In the genomic region with DNA sequence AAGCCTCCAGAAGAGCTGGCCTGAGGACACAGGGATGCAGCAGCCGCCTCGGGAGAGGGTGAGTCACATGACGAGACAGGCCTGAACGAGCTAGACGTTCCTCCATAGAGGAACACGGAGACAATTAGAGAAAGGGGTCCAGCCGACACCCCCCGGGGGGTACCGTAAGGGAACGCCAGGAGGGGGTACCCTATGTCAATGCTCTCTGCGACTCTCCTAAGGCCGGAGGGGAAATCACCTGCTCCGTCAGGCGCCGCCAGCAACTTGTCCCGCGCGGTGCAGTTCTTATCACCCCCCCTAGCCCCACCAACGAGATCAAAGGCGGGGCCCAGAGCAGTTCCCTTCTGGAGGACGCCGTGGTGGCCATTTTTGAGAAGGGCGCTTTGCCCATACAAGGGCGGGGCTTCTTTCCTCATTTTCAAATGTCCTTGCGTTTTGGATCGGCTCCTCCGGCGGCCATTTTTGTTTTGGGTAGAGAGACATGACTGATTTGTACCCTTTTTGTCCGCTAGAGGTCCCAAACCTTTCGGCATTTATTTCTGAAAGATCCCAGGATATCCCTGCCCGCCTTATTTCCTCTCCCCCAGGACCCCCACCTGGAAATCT, we compare ENCODE assay signal across 8 mouse cellular contexts. TPM values are rescaled to one million over a fixed set of nuclear protein-coding genes. Genes with fewer than 3 reads are reported as not detected.
DNase-seq lines count a peak whose midpoint lies in the region; ATAC-seq and TF ChIP-seq lines count a peak whose summit lies in the region.

A gene (minus strand): TSS at position 372 of the 606 bp plus-strand sequence.

- H3K27me3 ChIP-seq in embryonic facial prominence, embryonic 15.5 days, result no peaks in the 10 kb centered on the region
- H3K27me3 ChIP-seq in limb, embryonic 14.5 days (ENCODE audit: control insufficient read depth, insufficient read depth, low read length), result no peaks in the 10 kb centered on the region
- H3K27me3 ChIP-seq in midbrain, postnatal 0 days (ENCODE audit: insufficient read depth, low read length), result no peaks in the 10 kb centered on the region

- TF ChIP-seq CTCF in bone marrow, adult 2 months (IDR thresholded peaks at IDR 0.05; ENCODE audit: control insufficient read depth, insufficient read depth, low read length), result peak; percentile 11; the same call in 1 of the 2 replicates
- TF ChIP-seq CTCF in midbrain, postnatal 0 days (IDR thresholded peaks at IDR 0.05), result peak; percentile 82

- H3K4me1 ChIP-seq in bone marrow, adult 2 months (ENCODE audit: control insufficient read depth, insufficient read depth, low read length), result peaks cover 3% of the 10 kb centered on the region; the same call in 1 of the 2 replicates
- peaks cover 15% of the 10 kb centered on the region for H3K4me1 ChIP-seq in embryonic facial prominence, embryonic 15.5 days
- H3K4me1 ChIP-seq in limb, embryonic 14.5 days (ENCODE audit: control insufficient read depth, insufficient read depth, low read length), result peaks cover 12% of the 10 kb centered on the region; the same call in 1 of the 2 replicates
- peaks cover 14% of the 10 kb centered on the region for H3K4me1 ChIP-seq in midbrain, postnatal 0 days (ENCODE audit: insufficient read depth, low read length)

- peak; percentile 99 for DNase-seq in 416B (ENCODE audit: low read depth)
- peak; percentile 99 for DNase-seq in heart, adult 8-10 months (ENCODE audit: low spot score)
- peak; percentile 99 for DNase-seq in kidney, adult 9 months
- peak; percentile 97 for DNase-seq in limb, embryonic 14.5 days (ENCODE audit: low spot score)
- DNase-seq in midbrain, postnatal 0 days (ENCODE audit: low spot score), result peak; percentile 97
- DNase-seq in spleen, postnatal 14 days (ENCODE audit: low spot score in 2 of 2), result peak; percentile 97 to 99

- H3K27ac ChIP-seq in bone marrow, adult 2 months (ENCODE audit: control insufficient read depth, insufficient read depth, low read depth, low read length, poor library complexity), result peak within 1 kb of the TSS; percentile 97
- peak within 1 kb of the TSS; percentile 48 for H3K27ac ChIP-seq in embryonic facial prominence, embryonic 15.5 days (replicated peaks)
- H3K27ac ChIP-seq in limb, embryonic 14.5 days (replicated peaks; ENCODE audit: low read depth, low read length), result 0 out of 2 replicates have a peak within 1 kb of the TSS, but pooled peaks have one; percentile 10
- H3K27ac ChIP-seq in midbrain, postnatal 0 days (ENCODE audit: low read depth, low read length), result peak within 1 kb of the TSS; percentile 85

- H3K4me2 ChIP-seq in embryonic facial prominence, embryonic 15.5 days (replicated peaks), result peak within 1 kb of the TSS; percentile 74
- peak within 1 kb of the TSS; percentile 76 for H3K4me2 ChIP-seq in limb, embryonic 14.5 days (replicated peaks; ENCODE audit: low read depth, low read length, severe bottlenecking)
- peak within 1 kb of the TSS; percentile 85 for H3K4me2 ChIP-seq in midbrain, postnatal 0 days (ENCODE audit: low read depth, low read length, poor library complexity, severe bottlenecking)

- peak; percentile 54; the same call in 1 of the 2 replicates for TF ChIP-seq POLR2A in bone marrow, adult 2 months (IDR thresholded peaks at IDR 0.05; ENCODE audit: borderline replicate concordance, control insufficient read depth, low read depth, low read length)
- TF ChIP-seq POLR2A in limb, embryonic 14.5 days (IDR thresholded peaks at IDR 0.05; ENCODE audit: borderline replicate concordance, extremely low read depth, insufficient read depth, insufficient read length), result no peak

- ATAC-seq in embryonic facial prominence, embryonic 15.5 days (ENCODE audit: insufficient number of reproducible peaks, low FRiP score, low TSS enrichment, low read depth), result peak; percentile 89
- ATAC-seq in limb, embryonic 14.5 days (ENCODE audit: low FRiP score, low read depth), result peak; percentile 94
- peak; percentile 86 for ATAC-seq in midbrain, postnatal 0 days (ENCODE audit: low FRiP score)

- under 1% methylated on average over 31 of the region's 31 CpGs for WGBS in bone marrow, adult 2 months
- under 1% methylated on average over 31 of the region's 31 CpGs for whole genome bisulfite sequencing in embryonic facial prominence, embryonic 15.5 days
- under 1% methylated on average over 24 of the region's 31 CpGs for WGBS in limb, embryonic 14.5 days
- WGBS in midbrain, postnatal 0 days, result under 1% methylated on average over 28 of the region's 31 CpGs

- no peaks in the 10 kb centered on the region for H3K36me3 ChIP-seq in embryonic facial prominence, embryonic 15.5 days
- H3K36me3 ChIP-seq in limb, embryonic 14.5 days (ENCODE audit: control insufficient read depth, insufficient read depth, low read length), result no peaks in the 10 kb centered on the region
- no peaks in the 10 kb centered on the region for H3K36me3 ChIP-seq in midbrain, postnatal 0 days (ENCODE audit: insufficient read depth, low read length)

- H3K9me3 ChIP-seq in embryonic facial prominence, embryonic 15.5 days (replicated peaks), result no peaks in the 10 kb centered on the region
- no peaks in the 10 kb centered on the region for H3K9me3 ChIP-seq in limb, embryonic 14.5 days (ENCODE audit: control insufficient read depth, low read length)
- no peaks in the 10 kb centered on the region for H3K9me3 ChIP-seq in midbrain, postnatal 0 days (ENCODE audit: low read length)

- H3K9ac ChIP-seq in embryonic facial prominence, embryonic 15.5 days, result peak within 1 kb of the TSS; percentile 74
- peak within 1 kb of the TSS; percentile 75 for H3K9ac ChIP-seq in limb, embryonic 14.5 days (ENCODE audit: low read depth, low read length, severe bottlenecking)
- H3K9ac ChIP-seq in midbrain, postnatal 0 days (replicated peaks; ENCODE audit: low read length, poor library complexity, severe bottlenecking), result peak within 1 kb of the TSS; percentile 77

- H3K4me3 ChIP-seq in bone marrow, adult 2 months (replicated peaks; ENCODE audit: control insufficient read depth, low read depth, low read length), result peak within 1 kb of the TSS; percentile 79
- H3K4me3 ChIP-seq in embryonic facial prominence, embryonic 15.5 days (replicated peaks), result peak within 1 kb of the TSS; percentile 79
- H3K4me3 ChIP-seq in limb, embryonic 14.5 days (replicated peaks; ENCODE audit: low read length), result peak within 1 kb of the TSS; percentile 77
- H3K4me3 ChIP-seq in midbrain, postnatal 0 days (ENCODE audit: low read depth, low read length), result peak within 1 kb of the TSS; percentile 74

RNA-seq across cellular contexts. Expression of the gene that starts here (rescaled TPM):
- polyA plus RNA-seq in bone marrow, adult 2 months (2011; ENCODE audit: insufficient read depth, insufficient read length, low replicate concordance, missing spikeins), result 74.9 and 161 TPM in 2 replicates
- 167 and 168 TPM in 2 replicates for polyA plus RNA-seq in embryonic facial prominence, embryonic 15.5 days (2015; fragmentation: Nextera tagmentation; extraction: Ambion mirVana)
- 10 to 100 TPM; 76.5 to 91.0 (median 83.5) TPM for total RNA-seq in heart, adult 8-10 months (2022)
- 110 and 133 TPM in 2 replicates for polyA plus RNA-seq in limb, embryonic 14.5 days (2012; rRNA removed)
- polyA plus RNA-seq in limb, embryonic 14.5 days (2014; fragmentation: Nextera tagmentation; extraction: Ambion mirVana), result 164 and 169 TPM in 2 replicates
- 157 and 177 TPM in 2 replicates for total RNA-seq in midbrain, postnatal 0 days (2014; rRNA removed)
- polyA plus RNA-seq in midbrain, postnatal 0 days (2015; fragmentation: Nextera tagmentation; extraction: Ambion mirVana), result 314 and 337 TPM in 2 replicates

Comparison
In these comparisons a context has a peak if more than half of its experiments do, and no peak if none do; other contexts are left out.
1. Peak in every context shown above with its lines: DNase-seq, ATAC-seq, H3K4me3 ChIP-seq and H3K27ac ChIP-seq.
2. H3K27ac ChIP-seq: peak in every context shown above with its lines; median percentile 97 in bone marrow, adult 2 months; 85 in midbrain, postnatal 0 days; 48 in embryonic facial prominence, embryonic 15.5 days; 10 in limb, embryonic 14.5 days.